Mouse (Mus musculus): ENCODE data around the gene Olfr427. TPM values are rescaled to one million over a fixed set of nuclear protein-coding genes. Genes with fewer than 3 reads are reported as not detected.

Olfr427 gene
- total and polyA plus RNA-seq, 2 experiments from 2014 or later: not detected

GRCm38 (mm10) chr1:174131999-174132398 lies 35.3 kb downstream of the Olfr427 start:
- WGBS: 19% methylated on average over 3 of the region's 3 CpGs
- no peak overlapping the region for H3K4me2 ChIP-seq (ENCODE audit: low read depth)
- H3K9ac ChIP-seq: no peak overlapping the region
- no peaks in the 10 kb centered on the region for H3K9me3 ChIP-seq (ENCODE audit: low read length)
- no peaks in the 10 kb centered on the region for H3K27me3 ChIP-seq (ENCODE audit: insufficient read depth, low read length)
- no peak for DNase-seq
- H3K36me3 ChIP-seq (ENCODE audit: insufficient read depth): no peaks in the 10 kb centered on the region
- TF ChIP-seq CTCF (IDR thresholded peaks at IDR 0.05; ENCODE audit: low read depth): no peak
- no peak for ATAC-seq
- H3K4me1 ChIP-seq (ENCODE audit: insufficient read depth): no peaks in the 10 kb centered on the region
- no peak overlapping the region for H3K4me3 ChIP-seq (ENCODE audit: low read depth, low read length)
- H3K27ac ChIP-seq (ENCODE audit: low read depth, low read length): no peak overlapping the region

DNA sequence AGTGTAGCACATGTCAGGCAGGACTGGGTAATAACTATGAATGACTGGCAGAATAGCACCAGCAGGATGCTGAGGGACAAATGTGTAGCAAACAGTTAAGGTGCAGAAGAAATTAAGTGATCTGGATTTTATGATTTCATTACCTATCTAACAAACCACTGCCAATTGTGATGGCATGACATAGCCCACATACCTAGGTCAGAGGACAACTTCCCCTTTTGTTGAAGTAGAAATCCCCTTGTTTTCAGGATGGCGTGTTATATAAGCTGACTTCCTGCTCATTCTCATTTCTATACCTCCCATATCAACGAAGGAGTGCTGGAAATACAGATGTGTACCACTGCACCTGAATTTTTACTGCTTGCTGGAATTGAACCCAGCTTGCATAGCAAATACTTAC lies 44.7 kb downstream of the Olfr427 start:
- WGBS: 80% methylated on average over 2 of the region's 2 CpGs
- Histone ChIP-seq H3K36me3 (ENCODE audit: insufficient read depth) (no peaks in the 10 kb centered on the region), H3K27ac (ENCODE audit: low read depth, low read length) (no peak overlapping the region), H3K27me3 (ENCODE audit: insufficient read depth, low read length) (no peaks in the 10 kb centered on the region), H3K4me2 (ENCODE audit: low read depth) (no peak overlapping the region), H3K9ac (no peak overlapping the region), H3K9me3 (ENCODE audit: low read length) (no peaks in the 10 kb centered on the region), H3K4me3 (ENCODE audit: low read depth, low read length) (no peak overlapping the region), H3K4me1 (ENCODE audit: insufficient read depth) (no peaks in the 10 kb centered on the region)
- no peak for TF ChIP-seq CTCF (IDR thresholded peaks at IDR 0.05; ENCODE audit: low read depth)
- no peak for DNase-seq
- no peak for ATAC-seq

GRCm38 (mm10) chr1:174146696-174147095 lies 50.0 kb downstream of the Olfr427 start:
- Histone ChIP-seq H3K4me3 (ENCODE audit: low read depth, low read length) (no peak overlapping the region), H3K27ac (ENCODE audit: low read depth, low read length) (no peak overlapping the region), H3K9me3 (ENCODE audit: low read length) (no peaks in the 10 kb centered on the region), H3K4me2 (ENCODE audit: low read depth) (no peak overlapping the region), H3K27me3 (ENCODE audit: insufficient read depth, low read length) (no peaks in the 10 kb centered on the region), H3K36me3 (ENCODE audit: insufficient read depth) (no peaks in the 10 kb centered on the region), H3K9ac (no peak overlapping the region), H3K4me1 (ENCODE audit: insufficient read depth) (no peaks in the 10 kb centered on the region)
- DNase-seq (no peak), ATAC-seq (no peak)
- no peak for TF ChIP-seq CTCF (IDR thresholded peaks at IDR 0.05; ENCODE audit: low read depth)
- 62% methylated on average over 1 of the region's 1 CpGs for WGBS

GRCm38 (mm10) chr1:174149289-174149688 lies 52.6 kb downstream of the Olfr427 start:
- Histone ChIP-seq H3K4me1 (ENCODE audit: insufficient read depth) (no peaks in the 10 kb centered on the region), H3K9ac (no peak overlapping the region), H3K4me2 (ENCODE audit: low read depth) (no peak overlapping the region), H3K4me3 (ENCODE audit: low read depth, low read length) (no peak overlapping the region), H3K27me3 (ENCODE audit: insufficient read depth, low read length) (no peaks in the 10 kb centered on the region), H3K9me3 (ENCODE audit: low read length) (no peaks in the 10 kb centered on the region), H3K27ac (ENCODE audit: low read depth, low read length) (no peak overlapping the region), H3K36me3 (ENCODE audit: insufficient read depth) (no peaks in the 10 kb centered on the region)
- ATAC-seq (no peak), DNase-seq (no peak)
- WGBS: 83% methylated on average over 2 of the region's 2 CpGs
- TF ChIP-seq CTCF (IDR thresholded peaks at IDR 0.05; ENCODE audit: low read depth): no peak

Other genes with a start within 250 kb of the Olfr427 start
- gene Ifi211, start 183.8 kb upstream of the Olfr427 start, total RNA-seq (2014; rRNA removed): 0.43 TPM in 1 of 2 replicates, not detected in the other
- gene Ifi211, start 183.8 kb upstream of the Olfr427 start, polyA plus RNA-seq (2015; fragmentation: Nextera tagmentation; extraction: Ambion mirVana): 0.35 and 0.48 TPM in 2 replicates
- 3.1 and 4.3 TPM in 2 replicates for gene Mndal, start 154.4 kb upstream of the Olfr427 start, total RNA-seq (2014; rRNA removed)
- 4.8 and 5.9 TPM in 2 replicates for gene Mndal, start 154.4 kb upstream of the Olfr427 start, polyA plus RNA-seq (2015; fragmentation: Nextera tagmentation; extraction: Ambion mirVana)
- gene Ifi203, start 154.2 kb upstream of the Olfr427 start, total RNA-seq (2014; rRNA removed): 1.6 and 3.4 TPM in 2 replicates
- 2.3 and 2.9 TPM in 2 replicates for gene Ifi203, start 154.2 kb upstream of the Olfr427 start, polyA plus RNA-seq (2015; fragmentation: Nextera tagmentation; extraction: Ambion mirVana)
- gene Ifi202b, start 114.1 kb upstream of the Olfr427 start, total RNA-seq (2014; rRNA removed): not detected in 2 replicates
- gene Ifi202b, start 114.1 kb upstream of the Olfr427 start, polyA plus RNA-seq (2015; fragmentation: Nextera tagmentation; extraction: Ambion mirVana): not detected in 2 replicates
- gene Ifi205, start 65.1 kb upstream of the Olfr427 start, total RNA-seq (2014; rRNA removed): 0.08 TPM in 1 of 2 replicates, not detected in the other
- not detected in 2 replicates for gene Ifi205, start 65.1 kb upstream of the Olfr427 start, polyA plus RNA-seq (2015; fragmentation: Nextera tagmentation; extraction: Ambion mirVana)
- gene Olfr433, start 56.2 kb upstream of the Olfr427 start, total RNA-seq (2014; rRNA removed): not detected in 2 replicates
- gene Olfr433, start 56.2 kb upstream of the Olfr427 start, polyA plus RNA-seq (2015; fragmentation: Nextera tagmentation; extraction: Ambion mirVana): not detected in 2 replicates
- not detected in 2 replicates for gene Olfr432, start 47.7 kb upstream of the Olfr427 start, total RNA-seq (2014; rRNA removed)
- gene Olfr432, start 47.7 kb upstream of the Olfr427 start, polyA plus RNA-seq (2015; fragmentation: Nextera tagmentation; extraction: Ambion mirVana): not detected in 2 replicates
- gene Olfr430, start 30.3 kb upstream of the Olfr427 start, total RNA-seq (2014; rRNA removed): not detected in 2 replicates
- gene Olfr430, start 30.3 kb upstream of the Olfr427 start, polyA plus RNA-seq (2015; fragmentation: Nextera tagmentation; extraction: Ambion mirVana): not detected in 2 replicates
- not detected in 2 replicates for gene Olfr429, start 12.6 kb upstream of the Olfr427 start, total RNA-seq (2014; rRNA removed)
- gene Olfr429, start 12.6 kb upstream of the Olfr427 start, polyA plus RNA-seq (2015; fragmentation: Nextera tagmentation; extraction: Ambion mirVana): not detected in 2 replicates
- gene Olfr231, start 24.3 kb downstream of the Olfr427 start, total RNA-seq (2014; rRNA removed): not detected in 2 replicates
- not detected in 2 replicates for gene Olfr231, start 24.3 kb downstream of the Olfr427 start, polyA plus RNA-seq (2015; fragmentation: Nextera tagmentation; extraction: Ambion mirVana)
- gene Olfr424, start 34.6 kb downstream of the Olfr427 start, total RNA-seq (2014; rRNA removed): not detected in 2 replicates
- not detected in 2 replicates for gene Olfr424, start 34.6 kb downstream of the Olfr427 start, polyA plus RNA-seq (2015; fragmentation: Nextera tagmentation; extraction: Ambion mirVana)
- gene Olfr420, start 58.7 kb downstream of the Olfr427 start, total RNA-seq (2014; rRNA removed): not detected in 2 replicates
- gene Olfr420, start 58.7 kb downstream of the Olfr427 start, polyA plus RNA-seq (2015; fragmentation: Nextera tagmentation; extraction: Ambion mirVana): not detected in 2 replicates
- gene Spta1, start 75.9 kb downstream of the Olfr427 start, total RNA-seq (2014; rRNA removed): 0.08 and 0.14 TPM in 2 replicates
- 0.02 and 0.03 TPM in 2 replicates for gene Spta1, start 75.9 kb downstream of the Olfr427 start, polyA plus RNA-seq (2015; fragmentation: Nextera tagmentation; extraction: Ambion mirVana)
- gene Olfr419, start 155.2 kb downstream of the Olfr427 start, total RNA-seq (2014; rRNA removed): not detected in 2 replicates
- not detected in 2 replicates for gene Olfr419, start 155.2 kb downstream of the Olfr427 start, polyA plus RNA-seq (2015; fragmentation: Nextera tagmentation; extraction: Ambion mirVana)
- not detected in 2 replicates for gene Mptx1, start 233.6 kb downstream of the Olfr427 start, total RNA-seq (2014; rRNA removed)
- gene Mptx1, start 233.6 kb downstream of the Olfr427 start, polyA plus RNA-seq (2015; fragmentation: Nextera tagmentation; extraction: Ambion mirVana): not detected in 2 replicates